Mouse (Mus musculus) left cerebral cortex, adult 11 months (tissue): ENCODE results near the gene Cbfb.

Source experiments
- DNase-seq: peaks from one replicate; pipeline ENCODE4 v3.0.0; 2022; ENCODE audit warnings: low spot score

The Cbfb gene

GRCm38 (mm10) chr8:105251954-105252353, 81.5 kb downstream of the Cbfb start:
- DNase-seq: no peak

- no peak for DNase-seq
Measured at GRCm38 (mm10) chr8:105252680-105253537, 82.4 kb downstream of the Cbfb start.

- DNase-seq: no peak
Measured at GRCm38 (mm10) chr8:105253766-105254151, 83.3 kb downstream of the Cbfb start.

- peak; percentile 87 for DNase-seq
Measured at GRCm38 (mm10) chr8:105254152-105254965, 83.9 kb downstream of the Cbfb start.

DNA sequence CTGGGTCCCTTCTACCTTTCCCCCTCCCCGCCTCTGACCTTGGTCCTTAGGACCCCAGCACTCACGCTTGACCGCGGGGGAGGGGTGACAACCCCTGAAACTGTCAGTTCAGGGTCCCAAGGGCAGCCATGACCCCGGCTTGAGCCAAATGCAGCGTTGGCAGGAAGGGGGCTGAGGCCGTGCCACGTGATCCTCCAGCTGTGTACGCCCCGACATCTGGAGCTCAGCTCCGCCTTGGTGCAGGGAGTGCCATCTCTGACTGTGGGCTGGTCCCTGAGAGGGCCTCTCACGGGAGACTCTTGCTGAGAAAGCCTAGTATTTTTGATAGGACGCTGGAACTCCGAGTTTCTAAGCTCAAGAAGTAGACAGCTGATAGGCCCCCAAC, 84.5 kb downstream of the Cbfb start, which contains the start of gene B3gnt9:
Gene B3gnt9 (minus strand): TSS at position 188 of the 385 bp plus-strand sequence.
- no peak for DNase-seq

DNA sequence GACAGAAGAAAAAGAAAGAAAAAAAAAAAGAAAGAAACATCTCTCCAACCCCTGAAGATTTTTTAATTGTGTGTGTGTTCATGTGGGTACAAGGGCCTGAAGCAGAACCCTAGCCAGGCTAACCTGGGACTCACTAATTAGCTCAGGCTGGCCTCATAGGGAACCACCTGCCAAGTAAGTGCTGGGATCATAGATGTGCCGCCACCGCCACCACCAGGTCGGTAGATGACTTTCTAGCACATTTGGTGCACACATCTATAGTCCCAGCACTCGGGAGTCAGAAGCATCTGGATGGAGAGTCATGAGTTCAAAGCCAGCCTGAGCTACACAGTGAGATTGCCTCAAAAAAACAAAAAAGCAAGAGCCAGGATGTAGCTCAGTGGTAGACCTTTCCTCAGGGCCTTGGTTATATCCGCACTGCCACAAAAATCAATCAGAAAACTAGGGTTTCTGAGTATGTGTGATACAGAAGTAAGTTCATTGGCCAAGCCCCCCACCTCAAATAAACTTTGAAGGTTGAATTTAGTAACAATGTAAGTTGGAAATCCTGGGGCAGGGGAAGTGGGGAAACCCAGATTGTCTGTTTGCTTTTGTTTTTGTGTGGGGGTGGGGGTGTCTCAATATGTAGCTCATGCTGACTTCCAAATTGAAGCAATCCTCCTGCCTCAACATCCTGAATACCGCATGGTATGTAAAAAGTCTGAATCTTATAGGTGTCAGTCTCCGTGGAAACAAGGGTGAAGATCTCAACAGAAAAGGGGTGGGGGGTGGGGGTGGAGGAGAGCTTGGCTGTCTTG, 87.0 kb downstream of the Cbfb start:
- DNase-seq: no peak

GRCm38 (mm10) chr8:105258911-105259720, 88.6 kb downstream of the Cbfb start:
- DNase-seq: no peak

DNA sequence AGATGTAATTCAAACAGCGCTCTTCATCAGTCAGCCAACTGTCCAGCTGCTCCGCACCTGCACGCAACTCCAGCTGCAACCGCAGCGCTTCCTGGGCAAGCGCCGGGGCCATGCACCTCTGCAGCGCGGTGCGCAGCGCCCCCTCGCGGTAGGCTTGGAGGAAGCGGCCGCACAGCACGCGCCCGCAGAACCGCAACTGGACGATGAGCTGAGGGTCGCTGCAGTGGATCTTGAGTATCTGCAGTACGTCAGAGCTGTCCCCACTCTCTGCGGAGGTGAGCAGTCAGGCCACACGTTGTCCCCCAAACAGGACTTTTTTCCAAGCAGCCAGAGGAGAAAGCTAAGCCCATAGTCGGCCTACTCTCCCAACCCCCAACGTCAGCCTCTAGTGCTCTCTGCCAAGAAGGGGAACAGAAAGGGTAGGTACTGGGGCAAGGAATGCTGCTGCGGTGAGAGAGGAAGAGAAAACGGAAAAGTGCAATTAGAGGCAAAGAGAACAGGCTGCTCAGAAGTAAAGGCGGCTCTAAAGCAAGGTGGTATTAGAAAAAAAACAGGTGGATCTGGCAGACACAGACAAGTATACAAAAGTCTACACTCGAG, 89.3 kb downstream of the Cbfb start:
- no peak for DNase-seq

DNA sequence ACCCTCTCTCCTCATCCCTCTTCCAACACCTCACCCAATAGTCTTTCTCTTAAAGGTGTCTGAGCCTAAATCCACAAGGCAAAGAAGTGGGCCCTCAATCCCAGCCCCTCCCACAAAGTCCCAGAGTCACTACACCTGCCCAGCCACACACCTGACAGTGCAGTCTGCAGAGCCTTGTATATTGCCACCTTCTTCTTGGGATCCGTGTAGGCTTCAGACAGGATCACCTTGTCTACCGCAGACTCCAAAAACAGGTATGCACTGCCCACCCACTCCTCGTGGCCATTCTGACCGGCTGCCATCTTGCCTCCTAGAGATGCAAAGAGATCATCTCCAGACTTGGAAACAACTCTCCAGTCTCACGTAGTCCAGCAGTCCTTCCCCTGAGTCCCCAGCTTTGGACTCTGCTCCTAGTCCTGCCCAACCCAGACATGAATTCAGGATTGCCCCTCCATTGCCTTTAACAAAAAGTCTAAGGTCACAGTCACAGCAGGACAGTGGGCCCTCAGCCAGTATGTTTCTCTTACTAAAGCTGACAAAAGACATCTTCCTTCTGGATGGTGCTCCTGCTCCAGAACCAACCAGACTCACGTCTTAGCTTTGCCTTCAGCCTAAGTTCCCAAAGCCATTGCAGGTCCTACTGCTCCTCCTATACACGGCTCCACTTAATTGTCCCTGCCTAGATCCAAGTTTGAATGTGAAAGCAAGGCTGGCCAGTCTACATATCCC, 90.1 kb downstream of the Cbfb start:
- DNase-seq: no peak

DNA sequence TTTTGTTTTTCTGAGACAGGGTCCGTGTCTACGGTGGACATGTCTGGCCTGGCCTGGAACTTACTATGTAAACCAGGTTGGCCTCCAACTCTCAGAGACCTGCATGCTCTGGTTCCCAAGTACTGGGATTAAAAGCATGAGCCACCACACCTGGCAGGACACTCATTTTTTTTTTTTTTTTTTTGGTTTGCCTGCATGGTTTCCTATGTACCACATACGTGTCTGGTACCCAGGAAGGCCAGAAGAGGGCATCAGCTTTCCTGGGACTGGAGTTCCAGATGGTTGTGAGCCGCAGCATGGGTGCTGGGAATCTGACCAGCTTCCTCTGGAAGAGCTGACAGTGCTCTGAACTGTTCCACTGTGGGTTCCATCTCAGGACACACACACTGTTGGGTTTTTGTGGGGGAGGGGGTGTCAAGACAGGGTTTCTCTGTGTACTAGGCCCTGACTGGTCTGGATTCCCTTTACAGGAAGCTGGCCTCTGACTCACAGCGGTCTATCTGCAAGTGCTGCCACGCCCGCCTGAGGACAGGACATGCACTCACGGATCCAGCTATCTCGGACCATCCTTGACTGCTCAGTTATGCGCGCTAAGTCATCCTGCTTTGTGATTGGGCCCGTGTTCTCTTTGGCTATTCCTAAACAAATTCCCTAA, 91.0 kb downstream of the Cbfb start:
- DNase-seq: no peak

DNA sequence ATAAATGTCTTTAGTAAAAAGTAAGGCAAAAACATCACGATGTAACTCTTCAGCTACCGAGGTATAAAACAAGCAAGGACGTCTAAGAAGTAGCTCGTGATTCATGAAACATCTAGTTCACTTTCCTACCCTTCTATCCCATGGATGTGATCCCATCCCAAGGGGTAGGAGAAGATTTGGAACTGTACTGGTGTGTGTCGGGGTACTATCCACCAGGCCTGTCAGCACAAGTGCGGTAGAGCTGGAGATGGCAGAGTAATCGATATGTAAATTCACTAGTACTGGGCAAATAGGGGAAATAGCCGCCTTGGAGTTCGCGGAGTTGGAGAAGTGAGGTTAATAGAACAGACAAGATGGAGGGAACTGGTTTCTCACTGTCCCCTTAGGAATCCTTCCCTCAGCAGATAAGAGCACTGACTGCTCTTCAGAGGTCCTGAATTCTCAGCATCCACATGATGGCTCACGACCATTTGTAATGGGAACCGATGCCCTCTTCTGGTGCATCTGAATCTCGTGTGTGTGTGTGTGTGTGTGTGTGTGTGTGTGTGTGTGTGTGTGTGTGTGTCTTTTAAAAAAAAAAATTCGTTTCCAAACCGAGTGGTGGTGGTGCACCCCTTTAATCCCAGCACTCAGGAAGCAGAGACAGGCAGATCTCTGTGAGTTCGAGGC, 92.9 kb downstream of the Cbfb start:
- no peak for DNase-seq

DNA sequence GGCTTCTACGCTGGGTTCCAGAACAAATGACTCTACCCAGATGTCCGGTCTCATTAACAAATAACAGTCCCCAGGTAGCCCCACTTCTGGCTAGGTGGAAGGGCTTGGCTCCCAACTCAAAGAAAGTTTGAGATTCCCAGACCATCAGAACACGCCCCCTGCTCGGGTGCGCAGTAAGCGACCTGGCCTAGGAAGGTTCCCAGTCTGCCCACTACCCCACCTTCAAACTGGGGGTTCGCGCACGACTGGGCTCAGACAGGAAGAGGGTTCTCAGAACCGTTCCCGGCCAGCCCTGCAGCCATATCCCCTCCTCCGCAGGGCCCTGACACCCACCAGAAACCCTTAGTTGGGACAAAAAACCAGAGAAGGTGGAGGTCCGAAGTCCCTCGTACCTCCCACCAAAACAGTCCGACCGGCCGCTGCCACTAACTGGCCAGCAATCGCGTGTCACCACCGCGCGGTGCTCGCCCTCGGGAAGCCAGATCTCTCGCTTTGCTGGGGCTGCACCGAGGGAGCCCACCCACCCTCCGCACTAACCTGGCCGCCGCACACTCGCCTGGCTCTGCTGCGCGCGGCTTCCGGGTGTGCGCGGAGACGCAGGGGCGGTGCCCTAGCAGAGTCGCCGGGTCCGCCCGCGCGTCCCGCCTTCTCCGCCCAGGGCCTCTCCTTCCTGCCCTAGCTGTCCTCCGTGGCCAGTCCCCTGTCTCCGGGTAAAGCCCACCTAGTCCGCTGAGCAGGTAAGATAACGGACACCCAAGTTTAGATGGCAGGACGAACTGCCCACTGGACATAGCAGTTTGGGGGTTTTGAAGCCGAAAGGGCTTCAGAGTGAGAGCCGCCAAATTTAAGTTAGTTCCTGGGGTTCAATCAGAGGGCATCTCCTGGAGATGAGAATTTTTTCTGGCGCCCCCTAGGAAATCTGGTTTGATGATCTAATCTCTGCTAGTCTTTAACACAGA, 93.8 kb downstream of the Cbfb start, which contains the start of the genes Tradd and Fbxl8:
Gene Tradd (minus strand): TSS at position 586 of the 959 bp plus-strand sequence.
Gene Fbxl8 (plus strand): TSS at position 625 of the 959 bp plus-strand sequence.
- no peak for DNase-seq

DNA sequence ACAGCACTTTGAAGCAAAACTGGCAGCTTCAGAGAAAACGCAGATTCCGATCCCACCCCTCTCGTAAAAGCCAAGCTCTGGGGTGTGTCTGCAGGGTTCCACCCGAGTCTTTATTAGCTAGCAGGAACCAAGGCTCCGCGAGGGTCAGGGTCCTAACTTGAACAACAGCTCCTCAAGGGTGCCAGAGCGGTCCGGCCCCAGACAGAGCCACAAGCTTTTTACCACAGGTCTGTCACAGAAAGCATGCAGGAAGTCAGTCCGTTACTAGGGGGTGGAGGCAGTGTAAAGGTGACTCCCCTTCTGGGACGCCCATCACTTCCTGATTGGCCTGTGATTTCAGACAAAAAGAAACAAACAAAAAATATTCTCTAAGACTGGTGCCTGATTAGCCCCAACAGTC, 94.7 kb downstream of the Cbfb start:
- DNase-seq: no peak

DNA sequence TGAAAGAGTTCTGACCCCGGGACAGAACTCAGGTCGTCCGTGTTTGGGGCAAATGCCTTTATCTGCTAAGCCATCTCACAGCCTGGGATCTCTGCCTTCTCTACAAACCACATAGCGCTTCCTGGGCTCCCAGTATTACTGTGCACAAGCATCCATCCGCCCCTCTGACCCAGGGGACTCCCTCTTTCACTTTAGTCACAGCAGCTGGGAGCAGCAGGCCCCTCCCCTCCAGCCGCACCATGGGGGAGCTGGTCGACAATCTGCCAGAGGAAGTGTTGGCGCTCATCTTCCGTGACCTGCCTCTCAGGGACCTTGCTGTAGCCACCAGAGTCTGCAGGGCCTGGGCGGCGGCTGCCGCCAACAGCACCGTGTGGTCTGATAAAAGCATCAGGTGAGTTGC, 96.3 kb downstream of the Cbfb start:
- DNase-seq: no peak
